Mouse (Mus musculus) midbrain, embryonic 11.5 days (tissue): ENCODE results near the gene Olfr1412. TPM values are rescaled to one million over a fixed set of nuclear protein-coding genes. Genes with fewer than 3 reads are reported as not detected.
A peak's percentile ranks its signal among the peaks of the same experiment; 100 is the strongest.

Experiments used
- ATAC-seq: fragments of 200-750 bp; cut with Nextera tagmentation; 2 replicates; pipeline ENCODE4 v1.8.0; 2017; ENCODE audit warnings: moderate TSS enrichment, moderate library complexity; ENCODE audit not compliant: low FRiP score
- DNase-seq: peaks from one replicate; pipeline ENCODE4 v3.0.0; 2015; ENCODE audit warnings: low spot score; ENCODE audit errors: missing footprints
- H3K27ac ChIP-seq: fragments of 300-500 bp; sonication (generic); 2 replicates; pipeline ENCODE4 v1.5.1; 2014; ENCODE audit warnings: low read depth, low read length
- H3K27me3 ChIP-seq: fragments of 300-500 bp; sonication (generic); 2 replicates; pipeline ENCODE4 v1.6.1; 2014; ENCODE audit warnings: mild to moderate bottlenecking, low read length, moderate library complexity, mixed read lengths; ENCODE audit not compliant: control insufficient read depth, insufficient read depth
- H3K36me3 ChIP-seq: fragments of 300-500 bp; sonication (generic); 2 replicates; pipeline ENCODE4 v1.6.1; 2014; ENCODE audit warnings: mild to moderate bottlenecking, low read length, moderate library complexity, mixed read lengths; ENCODE audit not compliant: control insufficient read depth, insufficient read depth
- H3K4me1 ChIP-seq: fragments of 300-500 bp; sonication (generic); 2 replicates; pipeline ENCODE4 v1.6.1; 2014; ENCODE audit warnings: low read length; ENCODE audit not compliant: control insufficient read depth, insufficient read depth
- H3K4me2 ChIP-seq: fragments of 300-500 bp; sonication (generic); 2 replicates; pipeline ENCODE4 v1.6.1; 2014; ENCODE audit warnings: mild to moderate bottlenecking, moderate library complexity
- H3K4me3 ChIP-seq: fragments of 300-500 bp; sonication (generic); 2 replicates; pipeline ENCODE4 v1.5.1; 2014; ENCODE audit warnings: low read depth, low read length
- H3K9ac ChIP-seq: fragments of 300-500 bp; sonication (generic); 2 replicates; pipeline ENCODE4 v1.6.1; 2014; ENCODE audit warnings: low read length
- H3K9me3 ChIP-seq: fragments of 300-500 bp; sonication (generic); 2 replicates; pipeline ENCODE4 v1.6.1; 2016; ENCODE audit warnings: low read length; ENCODE audit not compliant: control insufficient read depth
- WGBS: fragments of 180-500 bp; shearing (Covaris S2); extraction: QIAGEN DNeasy Blood & Tissue Kit; methylation state at CpG from one replicate; pipeline ENCODE4 v1.1.7; 2014; 5-methylcytosine and 5-hydroxymethylcytosine counted together
- polyA plus RNA-seq: library from polyadenylated mRNA; unstranded; fragments of >200 nt; fragmentation: Nextera tagmentation; extraction: Ambion mirVana; gene quantifications from 2 replicates; pipeline ENCODE4 v1.2.1, GENCODE M21; 2014

Olfr1412 gene
- polyA plus RNA-seq, 1 experiment from 2014 or later: not detected

DNA sequence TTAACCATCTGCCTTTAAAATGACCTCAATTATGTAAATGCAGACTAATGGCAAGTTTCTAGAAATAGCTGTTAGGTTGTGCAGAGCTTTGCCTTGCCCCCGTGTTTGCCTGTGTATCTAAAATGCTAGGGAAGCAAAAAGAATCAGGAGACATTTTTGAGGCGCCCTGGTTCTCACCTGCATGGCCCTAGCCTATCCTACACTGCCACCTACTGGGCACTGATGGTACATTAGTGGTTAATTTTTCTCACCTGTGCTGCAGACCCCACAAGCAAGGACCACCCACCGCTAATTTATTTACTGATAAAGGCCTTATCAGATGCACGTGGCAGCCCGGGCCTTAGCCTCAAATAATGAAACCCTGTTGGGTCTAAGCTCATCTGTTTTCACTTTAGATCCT, 25.4 kb downstream of the Olfr1412 start:
- Histone ChIP-seq H3K4me2 (no peak overlapping the region), H3K27me3 (no peaks in the 10 kb centered on the region), H3K4me3 (no peak overlapping the region), H3K27ac (no peak overlapping the region), H3K4me1 (no peaks in the 10 kb centered on the region), H3K9ac (no peak overlapping the region), H3K9me3 (no peaks in the 10 kb centered on the region), H3K36me3 (no peaks in the 10 kb centered on the region)
- DNase-seq (peak; percentile 87), ATAC-seq (no peak)
- 10% methylated on average over 5 of the region's 5 CpGs for WGBS

DNA sequence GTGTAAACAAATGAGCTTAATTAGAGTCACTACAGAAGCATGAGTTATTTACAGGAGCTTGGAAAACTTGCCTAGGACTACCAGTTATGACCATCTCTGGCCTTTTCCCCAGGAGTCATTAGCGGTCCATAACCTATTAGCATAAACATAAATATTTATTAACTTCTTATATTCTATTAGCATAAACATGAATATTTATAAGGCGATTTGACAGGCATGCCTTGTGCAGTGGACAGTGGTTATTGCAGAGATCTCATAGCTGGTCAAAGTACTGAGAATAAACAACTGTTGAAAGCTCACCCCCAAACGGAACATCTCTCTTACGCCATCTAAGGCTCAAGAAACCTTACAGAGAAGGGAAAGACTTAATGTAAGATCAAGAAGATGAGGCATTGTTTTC, 27.6 kb downstream of the Olfr1412 start:
- 48% methylated on average over 4 of the region's 4 CpGs for WGBS
- peak; percentile 59 for ATAC-seq

DNA sequence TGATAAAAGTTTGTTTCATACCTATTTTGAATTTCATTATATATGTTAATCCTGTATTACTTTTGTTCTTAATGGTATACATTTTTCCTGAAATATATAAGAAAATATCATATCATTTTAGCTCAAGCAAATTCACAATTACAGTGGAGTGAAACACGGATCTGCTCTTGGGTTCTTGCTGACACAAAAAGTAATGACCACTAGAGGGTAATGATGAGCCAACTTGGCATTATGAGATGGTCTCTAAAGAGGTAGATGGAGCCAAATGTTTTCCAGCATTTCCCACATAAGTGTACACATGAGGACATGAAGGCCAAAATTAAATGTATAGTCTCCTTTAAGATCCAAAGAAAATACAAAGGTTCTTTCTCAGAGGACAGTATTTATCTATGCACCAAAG, 28.9 kb downstream of the Olfr1412 start:
- H3K27ac ChIP-seq: no peak overlapping the region
- no peaks in the 10 kb centered on the region for H3K36me3 ChIP-seq
- H3K27me3 ChIP-seq: no peaks in the 10 kb centered on the region
- H3K4me2 ChIP-seq: no peak overlapping the region
- DNase-seq: no peak
- no peaks in the 10 kb centered on the region for H3K4me1 ChIP-seq
- 18% methylated on average over 1 of the region's 1 CpGs for WGBS
- H3K9me3 ChIP-seq: no peaks in the 10 kb centered on the region
- H3K4me3 ChIP-seq: no peak overlapping the region
- no peak overlapping the region for H3K9ac ChIP-seq
- no peak for ATAC-seq

More for the DNA sequence above, 27.6 kb downstream of the Olfr1412 start:
- Histone ChIP-seq H3K9ac (no peak overlapping the region), H3K4me1 (no peaks in the 10 kb centered on the region), H3K9me3 (no peaks in the 10 kb centered on the region), H3K27ac (no peak overlapping the region), H3K4me2 (no peak overlapping the region), H3K27me3 (no peaks in the 10 kb centered on the region), H3K4me3 (no peak overlapping the region), H3K36me3 (no peaks in the 10 kb centered on the region)
- DNase-seq: no peak

DNA sequence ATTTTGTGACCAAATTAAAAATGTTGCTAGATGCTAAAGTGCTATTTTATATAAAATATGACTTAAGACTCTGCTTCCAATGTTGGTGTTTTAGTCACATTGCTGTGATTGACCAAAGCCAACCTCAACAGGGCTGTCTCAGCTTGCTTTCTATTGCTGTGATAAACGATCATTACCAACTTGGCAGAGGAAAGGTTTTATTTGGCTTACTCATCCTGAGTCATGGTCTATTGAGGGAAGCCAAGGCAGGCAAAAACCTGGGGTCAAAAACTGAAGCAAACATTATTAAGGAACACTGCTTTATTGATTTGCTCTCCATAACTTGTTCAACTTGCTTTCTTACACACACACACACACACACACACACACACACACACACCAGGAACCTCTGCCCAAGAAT, 30.5 kb downstream of the Olfr1412 start:
- Histone ChIP-seq H3K4me2 (no peak overlapping the region), H3K36me3 (no peaks in the 10 kb centered on the region), H3K27me3 (no peaks in the 10 kb centered on the region), H3K9me3 (no peaks in the 10 kb centered on the region), H3K27ac (no peak overlapping the region), H3K9ac (no peak overlapping the region), H3K4me3 (no peak overlapping the region), H3K4me1 (no peaks in the 10 kb centered on the region)
- ATAC-seq (no peak), DNase-seq (no peak)
- WGBS: 93% methylated on average over 1 of the region's 1 CpGs

DNA sequence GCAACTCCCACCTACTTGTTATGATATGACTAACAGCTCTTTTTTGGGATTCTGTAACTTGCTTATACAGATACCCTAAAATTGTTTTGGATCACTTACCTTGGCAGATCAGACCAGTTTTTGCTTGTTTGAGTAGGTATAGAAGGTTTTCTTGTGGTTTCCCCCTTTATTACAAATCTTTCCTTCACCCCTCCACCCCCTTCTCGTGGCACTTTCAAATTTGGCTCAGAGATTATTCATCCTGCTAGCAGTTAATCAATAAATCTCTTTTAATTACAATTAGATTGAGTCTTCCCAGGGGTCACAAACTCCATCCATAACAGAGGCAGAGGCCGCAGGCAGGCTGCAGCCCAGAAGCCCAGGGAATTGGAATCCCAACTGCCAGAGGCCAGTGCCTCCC, 31.9 kb downstream of the Olfr1412 start, which contains the start of gene Olfr12:
Gene Olfr12 (plus strand): TSS at position 301 of the 400 bp plus-strand sequence.
- DNase-seq (no peak), ATAC-seq (no peak)
- Histone ChIP-seq H3K4me2 (no peak within 1 kb of the TSS), H3K27me3 (no peaks in the 10 kb centered on the region), H3K27ac (no peak within 1 kb of the TSS), H3K9me3 (no peaks in the 10 kb centered on the region), H3K4me3 (no peak within 1 kb of the TSS), H3K9ac (no peak within 1 kb of the TSS), H3K36me3 (no peaks in the 10 kb centered on the region), H3K4me1 (no peaks in the 10 kb centered on the region)
- 66% methylated on average over 2 of the region's 2 CpGs for WGBS

DNA sequence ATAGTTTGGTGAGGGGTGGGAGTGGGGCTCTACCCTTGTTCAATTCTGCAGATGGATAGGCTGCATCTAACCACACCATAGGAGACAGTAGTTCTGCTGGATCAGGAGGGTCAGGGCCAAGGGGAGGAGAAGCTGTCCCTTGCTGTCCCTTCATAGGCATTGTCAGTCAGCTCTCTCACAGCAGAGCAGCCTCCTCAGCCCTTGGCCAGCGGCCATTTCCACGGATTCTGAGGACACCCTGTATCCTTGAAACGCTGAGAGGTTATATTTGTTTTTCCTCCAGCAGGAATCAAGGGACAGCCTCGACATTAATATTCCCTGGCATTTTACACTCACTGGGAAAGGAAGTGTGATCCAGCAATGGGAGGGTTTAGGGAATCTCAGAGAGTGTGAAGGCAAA, 32.8 kb downstream of the Olfr1412 start:
- no peaks in the 10 kb centered on the region for H3K27me3 ChIP-seq

DNA sequence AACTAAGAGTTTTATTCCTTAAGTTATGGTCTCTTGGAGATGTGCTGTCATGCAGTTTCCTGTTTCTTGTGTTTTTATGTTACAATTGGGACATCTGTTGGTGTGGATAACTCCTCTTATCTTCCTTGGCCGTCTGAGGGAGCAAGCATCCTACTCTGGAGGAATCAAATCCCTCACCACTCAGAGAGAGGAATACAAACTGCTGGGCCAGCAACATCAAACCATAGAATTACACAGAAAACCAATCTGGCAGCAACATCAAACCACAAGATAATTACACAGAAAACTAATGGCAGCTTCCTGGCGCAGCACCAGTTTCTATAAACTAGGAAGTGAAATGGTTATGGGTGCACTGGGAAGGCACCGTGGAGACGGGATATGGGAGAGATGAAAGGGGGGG, 42.6 kb downstream of the Olfr1412 start:
- Histone ChIP-seq H3K9ac (no peak overlapping the region), H3K4me1 (no peaks in the 10 kb centered on the region), H3K36me3 (no peaks in the 10 kb centered on the region), H3K27ac (no peak overlapping the region), H3K27me3 (no peaks in the 10 kb centered on the region), H3K4me3 (no peak overlapping the region), H3K9me3 (no peaks in the 10 kb centered on the region), H3K4me2 (no peak overlapping the region)
- no peak for ATAC-seq
- no peak for DNase-seq
- WGBS: 85% methylated on average over 4 of the region's 4 CpGs

More for the DNA sequence above, 32.8 kb downstream of the Olfr1412 start:
- WGBS: 57% methylated on average over 4 of the region's 4 CpGs
- H3K4me1 ChIP-seq: no peaks in the 10 kb centered on the region
- no peak overlapping the region for H3K9ac ChIP-seq
- H3K27ac ChIP-seq: no peak overlapping the region
- H3K36me3 ChIP-seq: no peaks in the 10 kb centered on the region
- no peak for ATAC-seq
- H3K4me2 ChIP-seq: no peak overlapping the region
- DNase-seq: no peak
- H3K4me3 ChIP-seq: no peak overlapping the region
- no peaks in the 10 kb centered on the region for H3K9me3 ChIP-seq

DNA sequence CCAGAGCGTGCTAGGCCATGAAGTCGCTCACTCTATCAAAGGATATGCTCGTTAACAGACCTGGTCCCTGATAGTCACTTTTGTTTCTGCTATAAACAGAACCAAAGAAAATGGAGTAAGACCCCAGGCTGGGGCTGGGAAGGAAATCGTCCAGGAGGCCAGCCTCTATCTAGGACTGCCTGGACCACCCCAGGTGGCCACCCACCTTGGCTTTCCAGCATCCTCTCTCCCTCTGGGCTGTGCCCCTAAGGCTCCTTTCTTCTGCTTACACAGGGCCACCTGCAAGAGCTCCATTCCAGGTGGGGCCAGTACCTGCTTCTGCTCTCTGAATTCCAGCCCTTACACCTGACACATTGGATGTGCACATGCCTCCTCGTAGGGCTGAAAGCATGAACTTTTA, 46.6 kb downstream of the Olfr1412 start:
- Histone ChIP-seq H3K27ac (no peak overlapping the region), H3K36me3 (peaks cover 8% of the 10 kb centered on the region; the same call in 1 of the 2 replicates), H3K9me3 (no peaks in the 10 kb centered on the region), H3K4me2 (no peak overlapping the region), H3K4me3 (no peak overlapping the region), H3K27me3 (no peaks in the 10 kb centered on the region), H3K9ac (no peak overlapping the region), H3K4me1 (peaks cover 4% of the 10 kb centered on the region)
- ATAC-seq (no peak), DNase-seq (no peak)
- 80% methylated on average over 5 of the region's 5 CpGs for WGBS

DNA sequence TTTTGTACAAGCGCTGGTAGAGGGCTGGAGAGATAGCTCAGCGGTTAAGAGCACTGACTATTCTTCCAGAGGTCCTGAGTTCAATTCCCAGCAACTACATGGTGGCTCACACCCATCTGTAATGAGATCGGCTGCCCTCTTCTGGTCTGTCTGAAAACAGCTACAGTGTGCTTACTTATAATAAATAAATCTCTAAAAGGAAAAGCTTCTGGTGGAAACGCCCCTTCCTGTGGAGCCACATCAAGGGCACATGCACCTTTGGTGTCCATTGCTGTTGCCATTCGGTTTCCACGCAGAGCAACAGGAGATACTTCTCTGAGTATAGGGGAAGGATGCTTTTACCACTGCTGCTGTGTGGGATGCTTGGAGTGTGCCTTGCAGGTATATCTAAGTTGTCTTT, 47.4 kb downstream of the Olfr1412 start:
- no peak overlapping the region for H3K27ac ChIP-seq
- DNase-seq (no peak), ATAC-seq (no peak)
- peaks cover 4% of the 10 kb centered on the region for H3K4me1 ChIP-seq
- no peaks in the 10 kb centered on the region for H3K9me3 ChIP-seq
- no peak overlapping the region for H3K4me3 ChIP-seq
- no peaks in the 10 kb centered on the region for H3K27me3 ChIP-seq
- WGBS: 69% methylated on average over 6 of the region's 6 CpGs
- H3K36me3 ChIP-seq: peaks cover 8% of the 10 kb centered on the region; the same call in 1 of the 2 replicates
- no peak overlapping the region for H3K4me2 ChIP-seq
- no peak overlapping the region for H3K9ac ChIP-seq

DNA sequence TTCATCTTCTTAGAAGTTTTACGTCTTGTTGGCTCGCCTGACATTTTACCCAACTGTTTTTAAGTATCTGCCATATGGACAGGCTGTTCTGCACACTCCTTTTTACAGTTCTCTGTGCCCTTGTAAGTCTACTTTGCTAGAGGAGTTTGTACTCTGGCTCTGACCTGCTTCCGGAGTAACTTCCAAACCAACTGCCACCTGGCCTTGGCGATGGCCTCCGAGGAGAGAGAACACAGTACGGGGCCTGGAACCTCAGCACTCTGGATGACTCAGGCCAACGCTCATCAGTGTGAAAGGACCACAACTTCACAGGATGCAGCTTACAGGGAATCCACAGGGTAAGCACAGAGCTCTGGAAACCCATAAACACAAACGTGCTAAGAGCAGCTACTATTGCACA, 48.1 kb downstream of the Olfr1412 start:
- no peak for ATAC-seq
- H3K9me3 ChIP-seq: no peaks in the 10 kb centered on the region
- 93% methylated on average over 8 of the region's 8 CpGs for WGBS

More for the DNA sequence above, 48.1 kb downstream of the Olfr1412 start:
- peaks cover 8% of the 10 kb centered on the region; the same call in 1 of the 2 replicates for H3K36me3 ChIP-seq
- no peak overlapping the region for H3K9ac ChIP-seq
- no peaks in the 10 kb centered on the region for H3K27me3 ChIP-seq
- H3K4me3 ChIP-seq: no peak overlapping the region
- no peak overlapping the region for H3K4me2 ChIP-seq
- no peak overlapping the region for H3K27ac ChIP-seq
- H3K4me1 ChIP-seq: peaks cover 4% of the 10 kb centered on the region
- DNase-seq: no peak
